Mouse (Mus musculus): Measurements from ENCODE around the gene Ftl1.
"Not testable (repeated sequence)": the region's sequence is repeated elsewhere in the genome, so short reads cannot be mapped to it uniquely, and the experiment has no call there.

Ftl1 gene

GRCm38 (mm10) chr7:45477003-45477402 is 17.3 kb upstream of the Ftl1 start:
- in situ Hi-C loops (cut with MboI; ENCODE audit: low sequenced_read_pairs), result no loop called here

- in situ Hi-C loops (cut with MboI; ENCODE audit: low sequenced_read_pairs), result no loop called here
Observed at GRCm38 (mm10) chr7:45476453-45476852, 16.8 kb upstream of the Ftl1 start.

DNA sequence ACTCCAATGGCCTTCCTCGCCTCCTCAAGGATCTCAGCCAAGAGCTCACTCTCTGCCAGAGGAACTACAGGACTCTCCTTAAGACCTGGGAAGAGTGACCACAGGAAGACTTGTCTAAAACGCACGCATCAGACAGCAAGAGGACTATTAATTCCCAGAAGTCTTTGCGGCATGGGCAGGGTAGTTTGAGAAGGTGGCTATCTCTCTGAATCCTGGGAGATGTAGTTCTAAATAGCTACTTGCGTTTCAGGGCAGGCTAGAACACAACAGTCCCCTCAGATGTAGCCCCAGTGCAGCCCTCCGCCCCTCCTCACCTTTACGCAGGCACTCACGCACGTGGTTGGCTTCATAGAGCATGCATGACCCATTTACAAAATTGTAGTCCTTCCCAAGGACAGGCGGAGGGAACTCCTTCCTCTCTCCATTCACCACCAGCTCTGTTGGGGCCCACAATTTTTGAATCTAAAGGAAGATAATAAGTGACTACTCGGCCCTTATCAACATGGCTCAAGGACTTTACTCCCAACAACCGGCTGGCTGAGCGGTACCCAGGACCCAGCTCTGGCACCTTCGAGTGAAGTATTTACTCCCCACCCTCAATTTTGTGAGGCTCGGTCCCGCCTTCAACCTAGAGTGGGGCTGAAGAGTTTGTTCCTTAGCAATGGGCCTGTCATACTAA is 15.7 kb upstream of the Ftl1 start:
- in situ Hi-C loops (cut with MboI; ENCODE audit: low sequenced_read_pairs), result no loop called here

GRCm38 (mm10) chr7:45470869-45471268 is 11.2 kb upstream of the Ftl1 start:
- in situ Hi-C loops (cut with MboI; ENCODE audit: low sequenced_read_pairs), result no loop called here

- in situ Hi-C loops (cut with MboI; ENCODE audit: low sequenced_read_pairs), result no loop called here
Observed at GRCm38 (mm10) chr7:45467090-45467670, 7.5 kb upstream of the Ftl1 start.

GRCm38 (mm10) chr7:45466283-45467089 is 6.8 kb upstream of the Ftl1 start, which contains the start of gene Bax:
Gene Bax (minus strand): TSS chr7:45466898.
- in situ Hi-C loops (cut with MboI; ENCODE audit: low sequenced_read_pairs), result no loop called here

DNA sequence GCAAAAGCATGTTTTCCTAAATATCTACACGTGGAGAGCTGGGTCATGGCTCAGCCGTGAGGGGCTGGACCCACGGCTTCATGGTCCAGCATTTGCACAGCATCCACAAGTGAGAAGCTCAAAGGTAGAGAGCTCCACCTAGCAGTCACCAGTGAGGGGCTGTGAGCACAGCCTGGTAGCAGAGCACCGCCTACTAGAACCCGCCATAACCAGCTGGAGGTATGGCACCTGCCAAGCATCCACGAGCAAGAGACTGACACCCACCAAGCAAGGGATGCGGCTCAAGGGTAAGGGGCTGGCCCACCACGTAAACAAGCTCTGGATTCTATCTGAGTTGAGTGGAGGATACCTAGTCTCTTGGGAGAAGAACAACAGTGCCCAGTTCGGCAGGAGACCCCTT is 5.9 kb upstream of the Ftl1 start:
- in situ Hi-C loops (cut with MboI; ENCODE audit: low sequenced_read_pairs), result no loop called here

- in situ Hi-C loops (cut with MboI; ENCODE audit: low sequenced_read_pairs), result no loop called here
Observed at GRCm38 (mm10) chr7:45465112-45465511, 5.4 kb upstream of the Ftl1 start.

GRCm38 (mm10) chr7:45463987-45464778 is 4.5 kb upstream of the Ftl1 start:
- in situ Hi-C loops (cut with MboI; ENCODE audit: low sequenced_read_pairs), result no loop called here

- in situ Hi-C loops (cut with MboI; ENCODE audit: low sequenced_read_pairs), result not testable (repeated sequence)
Observed at GRCm38 (mm10) chr7:45462868-45463267, 3.2 kb upstream of the Ftl1 start.

DNA sequence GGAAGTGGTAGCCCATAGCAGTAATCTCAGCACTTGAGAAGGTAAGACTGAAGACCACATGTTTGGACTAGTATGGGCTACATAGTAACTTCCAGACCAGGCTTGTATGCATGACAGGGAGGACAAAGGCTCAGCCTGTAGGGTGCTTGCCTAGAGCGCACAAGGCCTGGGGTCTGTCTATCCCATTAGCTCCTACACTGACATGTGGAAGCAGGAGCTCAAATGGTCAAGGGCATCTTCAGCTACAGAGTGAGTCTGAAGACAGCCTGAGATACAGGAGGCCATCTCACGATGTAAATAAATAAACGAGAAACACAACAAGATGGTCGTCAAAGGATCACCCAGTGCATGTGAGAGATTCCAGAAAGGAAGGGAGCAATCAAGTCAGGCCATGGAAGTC is 2.6 kb upstream of the Ftl1 start:
- in situ Hi-C loops (cut with MboI; ENCODE audit: low sequenced_read_pairs), result no loop called here

GRCm38 (mm10) chr7:45461781-45462180 is 2.1 kb upstream of the Ftl1 start:
- in situ Hi-C loops (cut with MboI; ENCODE audit: low sequenced_read_pairs), result no loop called here

GRCm38 (mm10) chr7:45461326-45461725 is 1.6 kb upstream of the Ftl1 start:
- in situ Hi-C loops (cut with MboI; ENCODE audit: low sequenced_read_pairs), result no loop called here

GRCm38 (mm10) chr7:45460860-45461314 is 1.2 kb upstream of the Ftl1 start:
- in situ Hi-C loops (cut with MboI; ENCODE audit: low sequenced_read_pairs), result no loop called here

DNA sequence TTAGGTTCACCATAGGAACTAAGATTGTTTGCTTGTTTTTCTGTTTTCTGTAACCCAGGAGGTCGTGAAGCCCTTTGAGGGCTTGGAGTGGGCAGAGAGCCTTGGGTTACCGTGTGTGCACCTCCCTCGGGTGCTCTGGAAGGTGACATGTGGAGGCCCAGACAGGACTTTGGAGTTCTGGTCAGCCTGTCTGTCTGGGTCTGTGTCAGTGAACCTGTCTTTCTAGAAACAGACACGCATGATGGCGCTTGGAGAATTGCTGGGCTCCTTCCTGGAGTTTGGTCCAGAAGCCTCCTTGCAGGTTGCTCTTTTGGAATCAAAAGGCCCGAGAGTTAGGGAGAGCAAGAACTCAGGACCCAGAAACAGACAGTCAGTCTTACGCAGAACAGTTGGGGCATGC is 693 bp upstream of the Ftl1 start:
- in situ Hi-C loops (cut with MboI; ENCODE audit: low sequenced_read_pairs), result no loop called here

DNA sequence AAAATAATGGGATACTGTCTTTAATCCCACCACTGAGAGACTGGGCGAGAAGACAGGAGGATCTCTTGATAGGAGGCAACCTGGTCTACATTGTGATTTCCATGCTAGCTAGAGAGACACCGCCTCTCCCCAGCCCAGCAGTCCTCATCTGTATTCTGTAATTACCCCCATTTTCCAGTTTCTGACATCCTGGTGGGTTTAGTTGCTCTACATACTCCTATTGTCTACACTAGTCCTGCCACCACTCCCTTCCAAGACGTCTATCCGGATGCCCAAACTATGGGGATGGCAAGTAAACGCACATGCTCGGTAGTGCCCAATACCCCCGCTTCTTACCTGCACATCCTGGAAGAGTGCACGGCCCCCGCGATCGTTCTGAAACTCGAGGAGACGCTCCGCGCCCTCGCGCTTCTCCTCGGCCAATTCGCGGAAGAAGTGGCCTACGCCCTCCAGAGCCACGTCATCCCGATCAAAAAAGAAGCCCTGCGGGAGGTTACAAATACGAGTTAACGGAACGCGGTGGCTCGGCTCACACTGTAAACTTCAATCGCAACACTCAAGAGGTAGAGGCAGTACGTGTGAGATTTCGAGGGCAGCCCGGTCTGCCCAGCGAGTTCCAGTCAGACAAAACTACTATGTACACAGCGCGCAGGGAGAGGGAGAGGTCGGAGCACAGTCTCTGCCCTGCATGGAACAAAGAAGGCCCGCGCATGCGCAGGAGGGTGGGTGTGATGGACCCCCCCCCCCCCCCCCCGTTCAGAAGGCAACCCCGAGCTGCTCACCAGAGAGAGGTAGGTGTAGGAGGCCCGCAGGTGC is 728 bp downstream of the Ftl1 start:
- in situ Hi-C loops (cut with MboI; ENCODE audit: low sequenced_read_pairs), result no loop called here

GRCm38 (mm10) chr7:45457204-45458060 is 2.3 kb downstream of the Ftl1 start:
- in situ Hi-C loops (cut with MboI; ENCODE audit: low sequenced_read_pairs), result no loop called here

GRCm38 (mm10) chr7:45456721-45457203 is 2.9 kb downstream of the Ftl1 start:
- in situ Hi-C loops (cut with MboI; ENCODE audit: low sequenced_read_pairs), result no loop called here

Data from CH12F3 (cell line).